Mouse (Mus musculus) olfactory bulb, adult 2 months (tissue): ENCODE results near the gene Mcam.

Experiments used
- CTCF ChIP-seq: fragments of 200-500 bp; IDR thresholded peaks from 2 replicates; pipeline ENCODE4 v1.5.1; 2012; ENCODE audit warnings: low read depth, mild to moderate bottlenecking, low read length, moderate library complexity; ENCODE audit not compliant: insufficient read depth
- POLR2A ChIP-seq: fragments of 200-500 bp; IDR thresholded peaks from 2 replicates; pipeline ENCODE4 v1.6.1; 2012; ENCODE audit warnings: mild to moderate bottlenecking, low read depth, low read length, moderate library complexity; ENCODE audit not compliant: insufficient read depth

GRCm38 (mm10) chr9:44132200-44132599 lies 2.1 kb upstream of the Mcam start:
- TF ChIP-seq POLR2A, result no peak
- no peak for TF ChIP-seq CTCF
